Mouse (Mus musculus) midbrain, embryonic 14.5 days (tissue): ENCODE data around the gene Mbnl2. TPM values are rescaled to one million over a fixed set of nuclear protein-coding genes. Genes with fewer than 3 reads are reported as not detected.

Experiments used
- ATAC-seq: fragments of 200-750 bp; cut with Nextera tagmentation; 2 replicates; pipeline ENCODE4 v1.8.0; 2017; ENCODE audit warnings: moderate number of reproducible peaks, moderate library complexity; ENCODE audit not compliant: low FRiP score, low TSS enrichment
- DNase-seq: peaks from one replicate; pipeline ENCODE4 v3.0.0-alpha.2; 2015
- H3K27ac ChIP-seq: fragments of 300-500 bp; sonication (generic); replicated peaks from 2 replicates; pipeline ENCODE4 v1.5.1; 2014; ENCODE audit warnings: mild to moderate bottlenecking, low read depth, low read length, moderate library complexity
- H3K27me3 ChIP-seq: fragments of 300-500 bp; sonication (generic); 2 replicates; pipeline ENCODE4 v1.6.1; 2014; ENCODE audit warnings: low read length, control low read depth, mixed read lengths; ENCODE audit not compliant: control insufficient read depth, insufficient read depth
- H3K36me3 ChIP-seq: fragments of 300-500 bp; sonication (generic); 2 replicates; pipeline ENCODE4 v1.6.1; 2014; ENCODE audit warnings: low read length, control low read depth; ENCODE audit not compliant: control insufficient read depth, insufficient read depth
- H3K4me1 ChIP-seq: fragments of 300-500 bp; sonication (generic); 2 replicates; pipeline ENCODE4 v1.6.1; 2014; ENCODE audit warnings: mild to moderate bottlenecking, antibody characterized with exemption, low read length, control low read depth; ENCODE audit not compliant: control insufficient read depth, insufficient read depth
- H3K4me2 ChIP-seq: fragments of 300-500 bp; sonication (generic); 2 replicates; pipeline ENCODE4 v1.6.1; 2014; ENCODE audit warnings: mild to moderate bottlenecking, low read length, moderate library complexity
- H3K4me3 ChIP-seq: fragments of 300-500 bp; sonication (generic); replicated peaks from 2 replicates; pipeline ENCODE4 v1.5.1; 2014; ENCODE audit warnings: low read depth, low read length
- H3K9ac ChIP-seq: fragments of 300-500 bp; sonication (generic); replicated peaks from 2 replicates; pipeline ENCODE4 v1.6.1; 2014; ENCODE audit warnings: mild to moderate bottlenecking, low read length, moderate library complexity
- H3K9me3 ChIP-seq: fragments of 300-500 bp; sonication (generic); 2 replicates; pipeline ENCODE4 v1.6.1; 2016; ENCODE audit warnings: low read length, control low read depth, mixed read lengths; ENCODE audit not compliant: control insufficient read depth
- WGBS: fragments of 180-500 bp; shearing (Covaris S2); extraction: QIAGEN DNeasy Blood & Tissue Kit; methylation state at CpG from one replicate; pipeline ENCODE4 v1.1.7; 2014; 5-methylcytosine and 5-hydroxymethylcytosine counted together
- polyA plus RNA-seq: library from polyadenylated mRNA; unstranded; fragments of >200 nt; fragmentation: Nextera tagmentation; extraction: Ambion mirVana; gene quantifications from 2 replicates; pipeline ENCODE4 v1.2.1, GENCODE M21; 2014

Gene Mbnl2
- polyA plus RNA-seq, 1 experiment from 2014 or later: 22.5 TPM

DNA sequence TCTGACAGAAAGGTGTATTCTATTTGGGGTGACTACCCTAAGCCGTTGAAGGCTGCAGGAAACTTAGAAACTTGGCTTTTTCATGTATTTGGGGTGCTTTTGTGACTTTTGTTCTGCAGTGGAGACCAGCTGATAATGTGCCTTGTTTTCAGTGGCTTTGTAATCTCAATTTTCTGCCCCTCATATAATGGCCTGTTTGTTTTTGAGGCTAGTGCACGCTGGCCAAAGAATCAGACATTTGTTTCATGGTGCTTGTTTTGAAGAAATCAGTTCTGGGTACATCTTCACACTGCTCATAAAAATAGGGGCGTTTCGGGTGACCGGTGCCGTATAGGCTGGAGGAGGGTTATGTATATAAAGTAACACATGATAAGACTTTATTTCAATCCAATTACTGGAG lies 22.4 kb downstream of the Mbnl2 start:
- DNase-seq (no peak), ATAC-seq (no peak)
- H3K4me1 ChIP-seq: no peaks in the 10 kb centered on the region
- no peak overlapping the region for H3K27ac ChIP-seq
- no peaks in the 10 kb centered on the region for H3K27me3 ChIP-seq
- no peak overlapping the region for H3K4me2 ChIP-seq
- no peak overlapping the region for H3K9ac ChIP-seq
- no peaks in the 10 kb centered on the region for H3K36me3 ChIP-seq
- no peaks in the 10 kb centered on the region for H3K9me3 ChIP-seq
- 73% methylated on average over 6 of the region's 6 CpGs for WGBS
- H3K4me3 ChIP-seq: no peak overlapping the region

DNA sequence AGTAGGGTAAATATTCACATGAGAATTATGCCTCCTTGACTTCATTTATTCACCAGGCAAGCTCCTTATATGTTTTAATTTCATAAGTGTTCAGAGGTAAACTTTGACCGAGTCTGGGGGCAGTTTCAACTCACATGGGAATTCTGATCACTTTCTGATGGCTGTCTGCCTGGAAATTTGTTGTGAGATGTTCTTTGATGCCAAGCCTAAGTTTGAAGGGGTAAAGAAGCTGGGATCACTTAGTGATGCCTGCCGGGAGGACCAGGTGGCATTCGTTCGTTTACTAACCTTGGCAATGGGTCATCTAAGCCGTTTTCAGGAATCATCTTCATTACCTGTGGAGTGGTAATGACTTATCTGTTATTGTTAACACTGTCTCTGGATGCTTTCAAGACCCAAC lies 23.0 kb downstream of the Mbnl2 start:
- H3K9me3 ChIP-seq: no peaks in the 10 kb centered on the region
- no peak overlapping the region for H3K9ac ChIP-seq
- ATAC-seq (no peak), DNase-seq (no peak)
- H3K4me1 ChIP-seq: no peaks in the 10 kb centered on the region
- no peak overlapping the region for H3K4me3 ChIP-seq
- no peak overlapping the region for H3K27ac ChIP-seq
- no peaks in the 10 kb centered on the region for H3K27me3 ChIP-seq
- H3K4me2 ChIP-seq: no peak overlapping the region
- WGBS: 92% methylated on average over 5 of the region's 5 CpGs
- no peaks in the 10 kb centered on the region for H3K36me3 ChIP-seq

DNA sequence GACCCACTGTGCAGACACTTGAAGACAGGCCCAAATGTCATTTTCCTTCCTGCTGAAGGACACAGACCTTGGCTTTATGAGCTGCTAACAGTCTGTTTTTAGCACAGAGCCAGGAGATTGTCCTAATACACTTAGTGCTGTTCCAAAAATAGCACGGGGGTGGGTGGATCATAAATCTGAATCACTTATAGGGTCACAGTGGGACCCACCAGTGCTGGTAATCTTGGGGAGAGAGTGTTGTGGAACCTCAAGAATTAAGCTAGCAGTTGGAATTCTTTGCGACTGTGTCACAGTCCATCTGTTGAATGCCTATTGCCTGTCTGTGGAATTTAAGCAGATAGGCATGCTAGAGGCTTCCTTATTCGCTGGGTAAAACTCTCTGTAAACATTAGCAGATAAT lies 24.2 kb downstream of the Mbnl2 start:
- no peak for ATAC-seq
- Histone ChIP-seq H3K27me3 (no peaks in the 10 kb centered on the region), H3K9me3 (no peaks in the 10 kb centered on the region), H3K9ac (no peak overlapping the region), H3K4me2 (no peak overlapping the region), H3K27ac (no peak overlapping the region), H3K4me1 (no peaks in the 10 kb centered on the region), H3K4me3 (no peak overlapping the region), H3K36me3 (no peaks in the 10 kb centered on the region)
- WGBS: 83% methylated on average over 3 of the region's 3 CpGs
- DNase-seq: no peak

DNA sequence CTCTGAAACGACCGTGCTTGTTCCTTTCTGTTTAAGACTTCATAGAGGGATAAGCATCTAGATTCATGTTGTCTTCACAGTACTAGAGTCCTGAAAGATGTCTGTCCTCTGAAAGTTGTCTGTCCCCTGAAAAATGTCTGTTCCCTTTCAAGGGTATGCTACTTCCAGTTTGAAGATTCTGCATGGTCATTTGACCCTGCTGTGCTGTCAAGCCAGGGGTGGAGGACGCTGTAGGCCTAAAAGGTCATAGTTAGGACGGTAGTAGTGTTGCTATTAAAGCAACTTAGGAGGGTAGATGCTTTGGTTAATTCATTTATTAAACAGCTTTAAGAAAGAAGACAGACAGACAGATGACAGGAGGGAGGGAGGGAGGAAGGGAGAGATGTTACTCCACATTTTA lies 24.7 kb downstream of the Mbnl2 start:
- ATAC-seq (no peak), DNase-seq (no peak)
- Histone ChIP-seq H3K36me3 (no peaks in the 10 kb centered on the region), H3K4me2 (no peak overlapping the region), H3K9me3 (no peaks in the 10 kb centered on the region), H3K9ac (no peak overlapping the region), H3K4me1 (no peaks in the 10 kb centered on the region), H3K27me3 (no peaks in the 10 kb centered on the region), H3K27ac (no peak overlapping the region), H3K4me3 (no peak overlapping the region)
- 81% methylated on average over 4 of the region's 4 CpGs for WGBS

DNA sequence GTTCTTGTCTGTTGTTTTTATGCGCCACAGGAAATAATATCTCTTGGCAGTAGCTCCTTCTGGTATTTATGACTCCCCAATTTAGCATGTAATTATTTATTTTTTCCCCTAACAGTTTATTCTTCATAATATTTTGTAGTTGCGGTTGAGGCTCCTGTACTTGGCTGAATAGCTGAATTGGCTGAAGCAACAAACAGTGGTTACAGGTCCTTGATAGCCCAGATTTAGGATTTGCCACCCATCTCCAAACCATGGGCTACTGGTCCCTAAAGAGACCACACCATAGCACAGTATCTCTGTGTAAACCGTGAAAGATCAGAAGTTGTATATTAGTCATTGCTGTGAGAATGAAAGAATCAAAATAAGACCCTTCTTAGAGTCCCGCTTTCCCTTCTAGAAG lies 25.3 kb downstream of the Mbnl2 start:
- no peaks in the 10 kb centered on the region for H3K27me3 ChIP-seq
- H3K27ac ChIP-seq: no peak overlapping the region
- H3K9ac ChIP-seq: no peak overlapping the region
- ATAC-seq (no peak), DNase-seq (no peak)
- H3K4me2 ChIP-seq: no peak overlapping the region
- 96% methylated on average over 4 of the region's 4 CpGs for WGBS
- no peak overlapping the region for H3K4me3 ChIP-seq
- H3K36me3 ChIP-seq: no peaks in the 10 kb centered on the region
- H3K4me1 ChIP-seq: no peaks in the 10 kb centered on the region
- no peaks in the 10 kb centered on the region for H3K9me3 ChIP-seq

DNA sequence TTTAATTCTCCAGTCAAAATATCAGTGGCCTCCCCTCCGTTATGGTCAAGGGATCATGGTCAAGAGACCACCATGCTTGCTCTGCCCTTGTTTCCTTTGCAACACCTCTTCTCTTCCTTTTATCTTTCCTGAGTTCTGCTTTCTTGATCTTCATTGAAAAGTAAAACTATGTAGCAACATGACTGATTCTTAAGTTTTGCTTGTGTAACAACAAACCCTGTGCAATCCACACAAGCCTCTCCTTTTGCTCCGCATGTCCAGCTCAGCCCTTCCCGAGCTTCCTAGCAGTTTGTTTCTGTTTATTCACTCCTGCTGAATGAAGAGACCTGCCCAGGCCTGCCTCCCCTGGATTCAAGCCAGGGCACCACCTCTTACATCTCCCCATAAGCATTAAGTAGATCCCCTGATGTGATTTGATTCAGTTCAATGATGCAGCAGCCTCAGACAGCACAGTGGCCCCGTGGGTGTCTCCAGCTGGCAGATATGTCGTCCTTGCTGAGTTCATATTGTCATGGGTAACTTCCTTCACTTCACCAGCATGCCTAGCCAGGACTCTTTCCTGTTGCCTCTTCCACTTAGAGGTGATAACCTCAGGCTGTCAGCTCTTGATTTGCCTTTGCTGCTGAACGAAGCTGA lies 27.6 kb downstream of the Mbnl2 start:
- Histone ChIP-seq H3K36me3 (no peaks in the 10 kb centered on the region), H3K27me3 (no peaks in the 10 kb centered on the region), H3K9ac (no peak overlapping the region), H3K4me3 (no peak overlapping the region), H3K9me3 (no peaks in the 10 kb centered on the region), H3K27ac (no peak overlapping the region), H3K4me1 (no peaks in the 10 kb centered on the region), H3K4me2 (no peak overlapping the region)
- ATAC-seq: no peak
- WGBS: 23% methylated on average over 6 of the region's 6 CpGs
- no peak for DNase-seq

DNA sequence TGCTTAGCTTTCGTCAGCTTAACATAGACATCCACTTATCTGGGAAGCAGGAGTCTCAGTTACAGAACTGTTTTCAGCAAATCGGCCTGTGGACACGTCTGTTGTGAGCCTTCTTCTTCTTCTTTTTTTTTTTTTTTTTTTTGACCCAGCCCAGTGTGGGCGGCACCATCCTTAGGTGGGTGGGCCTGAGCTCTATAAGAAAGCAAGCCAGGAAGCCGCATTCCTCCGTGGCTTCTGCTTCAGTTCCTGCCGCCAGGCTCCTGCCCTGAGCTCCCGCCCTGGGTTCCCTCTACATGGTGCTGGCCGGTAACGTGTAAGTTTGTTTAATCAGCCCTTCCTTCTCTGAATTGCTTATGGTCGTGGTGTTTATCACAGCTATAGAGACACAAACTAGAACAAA lies 30.8 kb downstream of the Mbnl2 start:
- Histone ChIP-seq H3K4me2 (no peak overlapping the region), H3K4me3 (no peak overlapping the region), H3K36me3 (no peaks in the 10 kb centered on the region), H3K27ac (no peak overlapping the region), H3K9me3 (no peaks in the 10 kb centered on the region), H3K27me3 (no peaks in the 10 kb centered on the region), H3K4me1 (peaks cover 8% of the 10 kb centered on the region), H3K9ac (no peak overlapping the region)
- WGBS: 81% methylated on average over 11 of the region's 11 CpGs
- DNase-seq (no peak), ATAC-seq (no peak)

DNA sequence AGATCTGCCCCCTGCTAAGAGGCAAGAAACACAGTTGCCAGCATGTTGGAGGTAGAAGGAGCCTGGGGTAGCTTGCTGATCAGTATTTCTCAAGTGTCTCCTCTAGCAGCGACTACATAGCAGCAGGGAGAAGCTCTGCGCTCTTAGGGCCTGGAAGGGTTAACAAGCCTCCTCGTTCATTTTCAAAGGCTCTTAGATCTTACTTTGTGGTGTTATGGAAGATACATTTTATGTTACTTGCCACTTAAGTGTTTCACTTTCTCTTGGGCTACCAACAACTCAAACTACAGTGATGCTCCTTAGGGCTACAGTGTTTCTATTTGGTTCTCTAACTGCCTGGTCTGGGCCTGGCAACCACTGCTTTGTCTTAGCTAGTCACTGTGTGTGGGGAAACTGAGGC lies 31.9 kb downstream of the Mbnl2 start:
- Histone ChIP-seq H3K9me3 (no peaks in the 10 kb centered on the region), H3K4me1 (peaks cover 8% of the 10 kb centered on the region), H3K9ac (no peak overlapping the region), H3K4me2 (no peak overlapping the region), H3K27ac (no peak overlapping the region), H3K27me3 (no peaks in the 10 kb centered on the region), H3K36me3 (no peaks in the 10 kb centered on the region), H3K4me3 (no peak overlapping the region)
- ATAC-seq (no peak), DNase-seq (no peak)
- WGBS: 80% methylated on average over 3 of the region's 3 CpGs

DNA sequence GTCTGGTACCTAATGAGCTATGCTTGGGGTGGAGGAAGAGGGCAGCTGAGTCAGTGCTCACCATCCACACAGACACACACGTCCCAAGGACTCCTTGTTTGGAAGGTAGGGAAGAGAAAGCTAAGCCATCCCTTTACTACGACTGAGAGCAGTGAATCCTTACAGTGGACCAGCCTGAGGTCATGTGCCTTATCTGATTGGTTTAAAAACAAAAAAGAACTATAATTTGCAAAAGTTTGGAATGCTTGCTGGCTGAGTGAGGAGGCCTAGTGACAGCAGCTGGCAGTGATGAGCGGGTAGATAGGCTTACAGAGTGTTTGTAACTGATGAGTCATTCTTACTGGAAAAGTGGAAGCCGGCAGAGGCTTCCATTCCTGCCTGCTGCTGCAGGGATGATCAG lies 32.5 kb downstream of the Mbnl2 start:
- no peak overlapping the region for H3K27ac ChIP-seq
- no peaks in the 10 kb centered on the region for H3K36me3 ChIP-seq
- peaks cover 8% of the 10 kb centered on the region for H3K4me1 ChIP-seq
- no peaks in the 10 kb centered on the region for H3K27me3 ChIP-seq
- WGBS: 71% methylated on average over 4 of the region's 4 CpGs
- ATAC-seq (no peak), DNase-seq (no peak)
- no peak overlapping the region for H3K4me2 ChIP-seq
- H3K4me3 ChIP-seq: no peak overlapping the region
- H3K9me3 ChIP-seq: no peaks in the 10 kb centered on the region
- H3K9ac ChIP-seq: no peak overlapping the region
